Mouse (Mus musculus) gastrocnemius, adult 18-20 months (tissue): ENCODE measurements around the gene Mrps22. TPM values are rescaled to one million over a fixed set of nuclear protein-coding genes. Genes with fewer than 3 reads are reported as not detected.

Experiments used
- DNase-seq: peaks from one replicate; pipeline ENCODE4 v3.0.0; 2021; ENCODE audit warnings: low spot score
- long read RNA-seq, 2 experiments: library from polyadenylated mRNA; stranded (forward); transcript quantifications; one replicate each; pipeline ENCODE4 v2.0.0; 2021
- total RNA-seq, 2 experiments: library from RNA; stranded (reverse); gene quantifications; 2 replicates each; pipeline ENCODE4 v1.2.3; 2021

Gene Mrps22
- 10 to 100 TPM; 22.3 to 24.0 TPM for total RNA-seq
- long read RNA-seq, experiment 1, transcript Mrps22-201 (8 exons, 1,197 nt), result major isoform, 21 of 34 reads
- long read RNA-seq, experiment 1, partial matches to known transcripts, result 12 of 34 reads
- long read RNA-seq, experiment 1, other reads (novel, unspliced or antisense), result 1 of 34 reads
- long read RNA-seq, experiment 2, transcript Mrps22-201 (8 exons, 1,197 nt), result major isoform, 15 of 23 reads
- long read RNA-seq, experiment 2, partial matches to known transcripts, result 6 of 23 reads
- long read RNA-seq, experiment 2, other reads (novel, unspliced or antisense), result 2 of 23 reads

GRCm38 (mm10) chr9:98601156-98601836 is at the start of gene Mrps22:
TSS of gene Mrps22 (minus strand) at chr9:98601660.
- peak; percentile 78 for DNase-seq

- DNase-seq, result no peak
These were observed 49.1 kb upstream of the Mrps22 start for GRCm38 (mm10) chr9:98650547-98650946.

GRCm38 (mm10) chr9:98647418-98647817 is 46.0 kb upstream of the Mrps22 start:
- DNase-seq, result no peak

- DNase-seq, result peak; percentile 43
These were observed 44.3 kb upstream of the Mrps22 start for GRCm38 (mm10) chr9:98645750-98646149.

- DNase-seq, result no peak
These were observed 40.7 kb upstream of the Mrps22 start for GRCm38 (mm10) chr9:98642126-98642525.

- DNase-seq, result no peak
These were observed 32.1 kb upstream of the Mrps22 start for GRCm38 (mm10) chr9:98633287-98634162.

- no peak for DNase-seq
These were observed 27.0 kb upstream of the Mrps22 start for GRCm38 (mm10) chr9:98628480-98628879.

- no peak for DNase-seq
These were observed 3.4 kb upstream of the Mrps22 start for GRCm38 (mm10) chr9:98604896-98605295.

- no peak for DNase-seq
These were observed 438 bp upstream of the Mrps22 start for GRCm38 (mm10) chr9:98601837-98602359.

- DNase-seq, result no peak
These were observed 1.4 kb downstream of the Mrps22 start for GRCm38 (mm10) chr9:98600094-98600493.

- DNase-seq, result no peak
These were observed 17.6 kb downstream of the Mrps22 start for GRCm38 (mm10) chr9:98583852-98584251.

GRCm38 (mm10) chr9:98563137-98564126 is 38.0 kb downstream of the Mrps22 start, which contains the start of gene Copb2:
TSS of gene Copb2 (plus strand) at chr9:98563721.
- DNase-seq, result peak; percentile 99

GRCm38 (mm10) chr9:98544042-98544441 is 57.4 kb downstream of the Mrps22 start:
- no peak for DNase-seq

Other genes with a start within 250 kb of the Mrps22 start
- 1 to 10 TPM; 1.4 TPM for gene Rbp1, start 178.7 kb downstream of the Mrps22 start, total RNA-seq
- not detected for gene Rbp2, start 115.5 kb downstream of the Mrps22 start, total RNA-seq
- gene Copb2, start 37.9 kb downstream of the Mrps22 start, total RNA-seq, result 10 to 100 TPM; 67.9 to 71.7 TPM
- gene Prr23a1, start 240.8 kb upstream of the Mrps22 start, total RNA-seq, result not detected